Mouse (Mus musculus): ENCODE results near the gene Tob2.
A peak's percentile ranks its signal among the peaks of the same experiment; 100 is the strongest.

Gene Tob2

GRCm38 (mm10) chr15:81860471-81861135 lies 2.0 kb upstream of the Tob2 start:
- DNase-seq (ENCODE audit: low spot score) = peak; percentile 83

DNA sequence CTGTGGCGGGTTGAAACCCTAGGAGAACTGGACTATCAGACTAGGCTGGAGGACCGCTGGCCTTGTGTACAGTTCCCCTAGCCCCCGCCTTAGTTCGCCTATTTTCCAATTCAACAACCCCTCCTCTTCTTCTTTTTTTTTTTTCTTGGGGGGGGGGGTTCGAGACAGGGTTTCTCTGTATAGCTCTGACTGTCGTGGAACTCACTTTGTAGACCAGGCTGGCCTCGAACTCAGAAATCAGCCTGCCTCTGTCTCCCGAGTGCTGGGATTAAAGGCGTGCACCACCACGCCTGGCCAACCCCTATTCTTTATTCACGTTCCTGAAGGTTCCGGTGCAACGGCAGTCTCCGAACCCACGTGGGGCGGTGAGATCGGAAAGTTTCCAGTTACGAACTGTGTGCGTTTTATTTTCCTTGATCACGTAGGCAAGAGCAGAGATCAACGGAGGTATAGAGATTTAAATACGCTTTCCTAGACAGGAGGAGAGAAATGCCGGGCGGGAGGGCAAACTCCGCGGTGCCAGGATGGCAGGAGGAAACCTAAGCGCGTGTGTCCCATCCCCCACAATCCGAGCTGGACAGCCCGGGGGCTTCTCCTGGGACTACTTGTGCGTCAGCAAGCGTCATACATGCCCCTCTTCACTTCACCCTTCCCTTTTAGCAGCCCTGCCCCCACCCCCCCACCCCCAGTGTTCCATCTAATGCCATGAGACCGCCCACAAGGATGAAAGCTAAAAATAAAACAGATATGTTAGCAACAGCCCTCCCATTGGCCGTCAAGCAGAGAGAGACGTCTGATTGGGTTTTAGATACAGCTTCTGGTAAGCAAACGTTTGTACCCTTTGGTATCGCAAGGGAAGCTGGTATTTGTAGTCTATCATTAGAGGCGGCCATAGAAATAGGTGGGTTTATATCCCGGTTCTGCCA lies 997 bp upstream of the Tob2 start:
- peak; percentile 96 for DNase-seq (ENCODE audit: low spot score)

GRCm38 (mm10) chr15:81858138-81858516 lies 469 bp downstream of the Tob2 start:
- DNase-seq (ENCODE audit: low spot score) = peak; percentile 94

DNA sequence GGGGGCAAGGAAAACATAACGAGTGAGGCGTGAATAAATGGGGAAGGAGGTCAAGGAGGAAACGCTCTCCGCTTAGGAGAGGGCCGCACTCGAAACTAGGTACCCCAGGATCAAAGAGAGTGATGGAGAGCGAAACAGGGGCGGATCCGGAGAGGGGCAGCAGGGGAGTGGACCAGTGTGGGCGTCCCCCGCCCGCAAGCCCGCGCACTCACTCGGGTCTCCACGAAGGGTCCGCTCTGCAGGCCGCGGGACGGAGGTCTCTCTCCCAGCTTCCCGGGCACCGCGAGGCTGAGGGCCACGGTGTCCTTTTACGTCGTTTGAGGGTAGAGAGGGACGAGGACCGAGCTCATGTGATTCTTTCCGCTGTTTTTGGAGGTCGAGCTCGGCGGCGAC lies 876 bp downstream of the Tob2 start:
- DNase-seq (ENCODE audit: low spot score) = no peak

- DNase-seq (ENCODE audit: low spot score) = no peak
These were observed 1.5 kb downstream of the Tob2 start for GRCm38 (mm10) chr15:81856938-81857723.

DNA sequence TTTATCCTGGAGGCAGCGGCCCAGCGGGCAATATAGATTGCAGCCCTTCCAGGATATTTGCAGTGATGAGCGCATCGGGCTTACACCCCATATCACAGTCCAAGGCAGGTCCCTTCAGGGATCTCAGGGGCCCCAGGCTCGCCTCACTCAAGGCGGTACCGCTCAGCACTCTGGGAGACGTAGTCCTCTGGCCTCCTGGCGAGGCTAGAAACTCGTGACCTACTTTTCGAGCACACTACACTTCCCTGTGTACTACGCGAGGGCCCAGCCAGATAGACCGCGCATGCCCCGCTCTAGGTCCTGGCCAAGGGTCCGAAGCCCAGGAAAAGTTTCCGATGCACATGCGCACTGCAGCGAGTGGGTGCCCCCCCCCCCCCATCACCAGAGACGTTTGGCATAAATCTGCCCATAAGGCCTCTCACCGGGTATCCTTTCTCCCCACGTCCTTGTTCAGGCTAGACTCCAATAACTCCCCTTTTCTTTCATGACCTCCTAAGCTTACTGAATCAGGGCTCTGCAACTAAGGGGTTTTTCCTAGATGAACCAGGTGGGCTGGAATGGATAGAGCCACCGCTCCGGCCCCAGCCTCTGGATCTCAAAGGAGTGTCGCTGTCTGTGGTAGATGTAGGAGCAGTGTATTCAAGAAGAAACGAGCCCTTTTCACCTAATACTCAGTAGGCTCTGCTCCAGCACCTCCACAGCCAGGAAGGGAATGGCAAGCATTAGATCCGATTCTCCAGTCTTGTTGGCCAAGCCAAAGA lies 2.4 kb downstream of the Tob2 start:
- DNase-seq (ENCODE audit: low spot score) = peak; percentile 91

DNA sequence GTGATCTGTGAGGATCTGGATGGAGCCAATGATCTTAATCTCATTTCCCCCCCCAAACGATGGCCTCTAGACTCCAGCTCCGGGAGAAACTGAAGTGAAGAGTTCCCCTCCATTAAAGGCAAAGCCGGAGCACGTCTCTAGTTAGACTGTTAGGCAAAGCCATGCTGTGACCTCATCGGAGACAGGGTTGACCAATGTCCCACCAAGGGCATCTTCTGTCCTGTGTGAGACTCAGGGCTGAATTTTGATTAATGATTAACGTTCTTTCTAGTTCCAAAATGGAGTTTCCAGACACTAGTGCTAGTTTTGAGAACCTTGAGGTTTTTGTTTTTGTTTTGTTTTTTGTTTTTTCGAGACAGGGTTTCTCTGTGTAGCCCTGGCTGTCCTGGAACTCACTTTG lies 5.5 kb downstream of the Tob2 start:
- DNase-seq (ENCODE audit: low spot score) = no peak

- no peak for DNase-seq (ENCODE audit: low spot score)
These were observed 6.1 kb downstream of the Tob2 start for GRCm38 (mm10) chr15:81852411-81853000.

DNA sequence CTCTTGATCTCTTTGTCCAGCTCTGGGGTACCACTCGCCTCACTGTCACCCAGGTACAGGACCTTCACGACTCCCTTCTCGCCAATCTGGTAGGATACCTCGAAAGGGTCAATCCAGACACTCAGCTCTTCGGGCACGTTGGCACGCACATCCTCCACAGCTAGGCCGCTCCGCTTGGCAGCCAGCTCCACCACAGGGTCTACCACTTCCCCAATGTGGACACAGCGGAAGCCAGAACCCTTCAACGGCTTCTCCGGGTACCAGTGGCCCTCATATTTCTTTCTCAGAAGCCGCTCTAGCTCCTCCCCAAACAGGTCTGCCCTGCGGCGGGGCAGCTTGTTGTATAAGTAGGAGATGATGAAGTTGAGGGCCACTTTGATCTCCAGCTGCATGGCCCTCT lies 7.2 kb downstream of the Tob2 start:
- no peak for DNase-seq (ENCODE audit: low spot score)

DNA sequence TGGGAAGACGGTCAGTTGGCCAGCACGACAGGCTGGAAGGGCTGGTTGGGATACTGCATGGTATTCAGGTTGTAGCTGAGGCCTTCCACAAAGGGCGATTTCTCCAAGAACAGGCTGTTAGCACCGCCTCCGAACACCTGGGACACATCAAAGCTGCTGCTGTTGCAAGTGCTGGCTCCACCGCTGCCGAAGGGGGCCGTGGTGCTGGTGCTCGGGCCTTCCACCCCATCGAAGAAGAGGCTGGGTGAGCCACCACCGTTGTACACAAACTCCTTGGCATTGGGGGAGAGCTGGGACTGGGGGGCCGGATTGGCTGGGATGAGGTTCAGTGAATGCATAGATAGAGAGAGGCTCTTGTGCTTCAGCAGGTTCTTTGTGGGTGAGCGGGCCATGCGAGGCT lies 7.9 kb downstream of the Tob2 start:
- DNase-seq (ENCODE audit: low spot score) = no peak

DNA sequence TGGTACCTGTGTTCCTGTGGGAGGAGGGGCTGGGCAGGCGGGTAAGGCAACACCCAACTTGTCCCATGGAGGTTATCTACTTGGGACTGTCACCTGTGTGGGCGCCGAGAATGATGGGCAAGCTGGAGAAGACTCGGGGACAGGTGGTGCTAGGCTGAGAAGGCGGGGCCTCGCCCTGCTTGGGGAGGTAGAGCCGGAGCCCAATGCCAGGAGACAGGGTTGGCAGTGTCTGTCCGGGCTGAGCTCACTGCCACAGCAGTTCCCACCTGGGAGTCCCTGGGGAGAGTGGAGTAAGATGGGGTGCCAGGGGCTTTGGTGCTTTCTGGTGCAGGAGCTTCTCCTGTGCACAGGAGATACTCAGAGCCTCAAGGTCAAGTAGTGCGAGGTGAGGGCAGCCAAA lies 9.5 kb downstream of the Tob2 start:
- DNase-seq (ENCODE audit: low spot score) = no peak

- DNase-seq (ENCODE audit: low spot score) = peak; percentile 78
These were observed 10.3 kb downstream of the Tob2 start for GRCm38 (mm10) chr15:81848301-81848700.

DNA sequence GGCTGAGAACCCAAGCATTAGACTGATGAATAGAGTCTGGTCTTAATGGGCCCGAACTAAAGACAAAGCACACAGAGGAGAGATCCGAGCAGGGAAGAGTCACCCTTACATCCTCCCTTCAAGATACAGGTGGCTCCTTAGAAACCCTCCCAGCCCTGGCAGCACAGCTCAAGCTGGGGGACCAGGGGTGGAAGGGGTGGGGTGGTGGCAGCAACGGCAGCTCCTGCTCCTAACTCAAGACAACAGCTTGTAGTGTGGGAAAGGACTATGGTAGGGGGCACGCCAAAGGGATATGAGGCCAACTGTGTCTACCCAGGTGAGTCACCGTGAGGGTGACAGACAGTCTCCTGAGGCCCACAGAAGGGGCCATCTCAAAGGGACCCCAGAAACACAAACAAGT lies 10.7 kb downstream of the Tob2 start:
- no peak for DNase-seq (ENCODE audit: low spot score)

DNA sequence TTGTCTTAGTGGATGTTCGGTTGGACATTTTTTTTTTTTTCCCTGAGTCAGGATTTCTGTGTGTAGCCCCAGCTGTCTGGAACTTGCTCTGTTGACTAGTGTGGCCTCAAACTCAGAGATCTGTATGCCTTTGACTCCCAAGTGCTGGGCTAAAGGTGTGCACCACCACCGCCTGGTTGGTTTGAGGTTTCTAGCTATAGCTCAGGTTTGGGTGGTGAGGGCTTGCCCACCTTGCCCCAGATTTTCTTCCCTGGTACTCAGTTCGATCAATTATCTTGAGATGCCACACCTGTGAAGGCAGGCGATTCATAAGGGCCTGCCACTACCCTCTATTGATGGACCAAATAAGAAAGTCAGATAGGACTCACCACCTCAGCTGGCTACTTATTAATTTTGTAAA lies 11.4 kb downstream of the Tob2 start:
- no peak for DNase-seq (ENCODE audit: low spot score)

DNA sequence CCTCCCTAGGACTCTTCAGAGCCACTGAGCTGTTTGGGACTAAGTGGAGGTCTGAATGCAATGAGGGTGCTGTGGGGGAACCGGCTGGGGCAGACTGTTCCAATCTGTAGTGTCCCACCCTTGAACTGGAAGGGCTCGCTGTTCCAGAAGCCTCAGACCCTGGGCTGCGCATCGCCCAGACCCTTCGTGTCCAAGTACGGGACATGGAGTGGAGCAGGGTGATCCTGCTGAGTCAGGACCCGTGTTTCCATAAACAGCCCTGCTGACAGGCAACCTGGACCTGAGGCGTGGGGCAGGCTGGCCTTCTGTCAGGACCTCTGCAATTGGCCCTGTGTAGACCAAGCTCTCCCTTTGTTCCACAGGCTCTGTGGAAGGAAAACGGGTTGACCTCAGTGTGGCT lies 11.8 kb downstream of the Tob2 start:
- no peak for DNase-seq (ENCODE audit: low spot score)

DNA sequence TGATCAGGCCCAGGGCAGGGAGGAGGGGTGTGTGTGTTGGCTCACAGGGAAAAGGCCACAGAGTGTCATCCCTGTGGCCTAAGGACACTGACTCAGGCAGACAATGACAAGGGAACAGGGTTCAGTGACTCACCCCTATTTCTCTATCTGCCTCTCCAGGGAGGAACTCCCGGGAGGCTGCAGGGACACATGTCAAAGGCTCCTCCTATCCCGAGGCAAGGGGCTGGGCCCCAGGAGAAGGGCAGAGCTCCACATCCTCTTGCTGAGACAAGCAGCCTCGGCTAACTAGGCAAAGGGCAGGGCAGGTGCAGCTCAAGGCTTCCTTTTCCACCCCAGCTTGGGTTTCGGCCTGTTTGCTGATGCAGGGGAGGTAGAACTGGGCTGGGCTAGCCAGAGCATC lies 12.9 kb downstream of the Tob2 start:
- peak; percentile 42 for DNase-seq (ENCODE audit: low spot score)

- DNase-seq (ENCODE audit: low spot score) = no peak
These were observed 13.5 kb downstream of the Tob2 start for GRCm38 (mm10) chr15:81845033-81845625.

DNA sequence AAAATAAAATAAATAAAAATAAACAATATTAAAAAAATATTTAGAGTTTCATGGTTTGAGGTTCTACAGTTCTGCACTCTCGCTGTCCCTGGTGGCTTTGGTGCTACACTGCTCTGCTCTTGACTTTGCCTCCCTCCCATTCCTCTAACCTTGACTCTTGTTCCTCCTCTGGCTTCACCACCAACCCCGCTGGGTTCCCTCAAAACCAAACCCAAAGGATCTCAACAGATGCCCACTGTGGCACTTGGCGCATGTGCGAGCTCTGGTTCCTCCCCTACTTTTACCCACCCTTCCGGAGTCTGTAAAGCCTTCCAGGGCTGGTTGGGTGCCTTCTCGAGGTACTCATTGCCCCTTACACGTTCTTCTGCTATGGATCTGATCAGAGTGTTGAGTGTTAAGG lies 16.3 kb downstream of the Tob2 start:
- DNase-seq (ENCODE audit: low spot score) = no peak

GRCm38 (mm10) chr15:81840306-81840705 lies 18.3 kb downstream of the Tob2 start:
- DNase-seq (ENCODE audit: low spot score) = no peak

DNA sequence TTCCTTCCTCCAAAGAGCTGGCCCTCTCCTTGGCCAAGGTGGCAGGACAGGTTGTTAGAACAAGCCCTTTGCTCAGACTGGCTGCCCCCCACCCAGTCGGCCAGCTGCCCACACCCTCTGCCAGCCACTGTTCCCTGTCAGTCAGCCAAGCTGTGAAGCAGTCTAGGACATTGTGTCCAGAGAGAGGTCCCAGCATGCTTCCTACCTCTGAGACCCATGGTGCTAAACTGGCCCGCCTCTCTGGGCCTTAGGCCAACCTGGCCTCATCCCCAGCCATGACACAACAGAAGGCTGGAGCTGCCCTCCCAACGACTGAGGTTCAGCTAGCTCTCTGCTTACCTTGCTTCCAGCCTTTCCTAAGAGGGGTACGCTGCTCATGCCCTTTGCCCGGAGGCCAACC lies 19.0 kb downstream of the Tob2 start:
- peak; percentile 94 for DNase-seq (ENCODE audit: low spot score)

- peak; percentile 61 for DNase-seq (ENCODE audit: low spot score)
These were observed 19.9 kb downstream of the Tob2 start for GRCm38 (mm10) chr15:81838554-81839235.

All from lung, postnatal 25 days (tissue).